Mouse (Mus musculus) heart, embryonic 15.5 days (tissue): ENCODE data around the gene Mtif3. TPM values are rescaled to one million over a fixed set of nuclear protein-coding genes. Genes with fewer than 3 reads are reported as not detected.
"Not testable (repeated sequence)": the region's sequence is repeated elsewhere in the genome, so short reads cannot be mapped to it uniquely, and the experiment has no call there.

ENCODE experiments used
- ATAC-seq: fragments of 200-750 bp; cut with Nextera tagmentation; replicated peaks from 2 replicates; pipeline ENCODE4 v1.8.0; 2017; ENCODE audit warnings: low read depth, moderate TSS enrichment; ENCODE audit not compliant: insufficient number of reproducible peaks, insufficient read depth, low FRiP score
- H3K27ac ChIP-seq: fragments of 300-500 bp; sonication (generic); 2 replicates; pipeline ENCODE4 v1.5.1; 2015; ENCODE audit warnings: mild to moderate bottlenecking, inconsistent platforms
- H3K27me3 ChIP-seq: fragments of 300-500 bp; sonication (generic); 2 replicates; pipeline ENCODE4 v1.6.1; 2015; ENCODE audit warnings: inconsistent platforms
- H3K36me3 ChIP-seq: fragments of 300-500 bp; sonication (generic); 2 replicates; pipeline ENCODE4 v1.6.1; 2015; ENCODE audit warnings: mild to moderate bottlenecking, inconsistent platforms
- H3K4me1 ChIP-seq: fragments of 300-500 bp; sonication (generic); replicated peaks from 2 replicates; pipeline ENCODE4 v1.6.1; 2015; ENCODE audit warnings: inconsistent platforms
- H3K4me2 ChIP-seq: fragments of 300-500 bp; sonication (generic); 2 replicates; pipeline ENCODE4 v1.6.1; 2015; ENCODE audit warnings: inconsistent platforms, mild to moderate bottlenecking, moderate library complexity
- H3K4me3 ChIP-seq: fragments of 300-500 bp; sonication (generic); 2 replicates; pipeline ENCODE4 v1.5.1; 2015; ENCODE audit warnings: mild to moderate bottlenecking, inconsistent platforms
- H3K9ac ChIP-seq: fragments of 300-500 bp; sonication (generic); 2 replicates; pipeline ENCODE4 v1.6.1; 2015; ENCODE audit warnings: mild to moderate bottlenecking, inconsistent platforms
- H3K9me3 ChIP-seq: fragments of 300-500 bp; sonication (generic); replicated peaks from 2 replicates; pipeline ENCODE4 v1.6.1; 2016; ENCODE audit warnings: inconsistent platforms
- WGBS: fragments of 180-500 bp; shearing (Covaris S2); methylation state at CpG from one replicate; pipeline ENCODE4 v1.1.7; 2015; ENCODE audit warnings: mixed read lengths; 5-methylcytosine and 5-hydroxymethylcytosine counted together
- polyA plus RNA-seq: library from polyadenylated mRNA; unstranded; fragments of >200 nt; fragmentation: Nextera tagmentation; extraction: Ambion mirVana; gene quantifications from 2 replicates; pipeline ENCODE4 v1.2.1, GENCODE M21; 2015

Mtif3 gene
- polyA plus RNA-seq, 1 experiment from 2014 or later = 18.3 TPM

DNA sequence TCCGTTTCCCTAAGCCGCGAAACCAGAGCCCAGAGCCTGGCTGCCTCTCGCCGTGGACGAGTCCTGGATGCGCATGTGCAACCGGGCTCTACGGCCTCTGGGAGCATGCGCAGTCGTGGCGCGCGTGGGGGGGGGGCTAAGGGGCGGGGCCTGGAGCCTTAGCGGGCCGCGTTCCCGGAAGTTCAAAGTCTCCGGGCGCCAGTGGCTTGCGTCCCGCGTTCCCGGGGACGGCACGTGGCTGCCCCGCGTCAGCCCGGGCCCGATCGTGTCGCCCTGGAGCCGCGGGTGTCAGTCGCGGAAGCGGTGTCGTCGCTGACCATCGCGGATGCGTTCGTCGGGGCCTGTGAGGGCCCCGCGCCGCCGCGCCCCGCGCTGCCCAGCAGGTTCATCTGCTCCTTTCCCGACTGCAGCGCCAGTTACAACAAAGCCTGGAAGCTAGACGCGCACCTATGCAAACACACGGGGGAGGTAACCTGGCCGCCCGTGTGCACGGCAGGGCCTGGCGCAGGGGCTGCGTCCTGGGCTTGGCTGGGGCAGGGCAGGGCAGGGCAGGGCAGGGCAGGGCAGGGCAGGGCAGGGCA lies 15.0 kb downstream of the Mtif3 start, which contains the start of gene Gtf3a:
TSS of gene Gtf3a (plus strand) at position 150 of the 581 bp plus-strand sequence.
- ATAC-seq = peak; percentile 90
- H3K4me2 ChIP-seq = peak within 1 kb of the TSS; percentile 93

GRCm38 (mm10) chr5:146948041-146948507 lies 15.5 kb downstream of the Mtif3 start:
- ATAC-seq = no peak
- peak overlapping the region; percentile 61 for H3K9ac ChIP-seq
- WGBS = 16% methylated on average over 10 of the region's 10 CpGs
- peaks cover 23% of the 10 kb centered on the region for H3K36me3 ChIP-seq
- H3K4me2 ChIP-seq = peak overlapping the region; percentile 93
- peaks cover 13% of the 10 kb centered on the region for H3K4me1 ChIP-seq
- H3K27me3 ChIP-seq = no peaks in the 10 kb centered on the region
- peak overlapping the region; percentile 78 for H3K4me3 ChIP-seq
- H3K27ac ChIP-seq = peak overlapping the region; percentile 68
- H3K9me3 ChIP-seq = no peaks in the 10 kb centered on the region

More for the DNA sequence above, 15.0 kb downstream of the Mtif3 start, which contains the start of gene Gtf3a:
- Histone ChIP-seq H3K4me1 (peaks cover 13% of the 10 kb centered on the region), H3K27me3 (no peaks in the 10 kb centered on the region), H3K9ac (peak within 1 kb of the TSS; percentile 79), H3K4me3 (peak within 1 kb of the TSS; percentile 78), H3K9me3 (no peaks in the 10 kb centered on the region), H3K36me3 (peaks cover 28% of the 10 kb centered on the region), H3K27ac (peak within 1 kb of the TSS; percentile 68)
- WGBS = under 1% methylated on average over 62 of the region's 62 CpGs

GRCm38 (mm10) chr5:146947497-146947896 lies 16.1 kb downstream of the Mtif3 start:
- ATAC-seq = no peak
- peaks cover 17% of the 10 kb centered on the region for H3K36me3 ChIP-seq
- no peak overlapping the region for H3K27ac ChIP-seq
- no peaks in the 10 kb centered on the region for H3K27me3 ChIP-seq
- no peaks in the 10 kb centered on the region for H3K9me3 ChIP-seq
- H3K4me2 ChIP-seq = no peak overlapping the region
- no peak overlapping the region for H3K9ac ChIP-seq
- H3K4me1 ChIP-seq = peaks cover 13% of the 10 kb centered on the region
- 88% methylated on average over 6 of the region's 6 CpGs for WGBS
- H3K4me3 ChIP-seq = no peak overlapping the region

DNA sequence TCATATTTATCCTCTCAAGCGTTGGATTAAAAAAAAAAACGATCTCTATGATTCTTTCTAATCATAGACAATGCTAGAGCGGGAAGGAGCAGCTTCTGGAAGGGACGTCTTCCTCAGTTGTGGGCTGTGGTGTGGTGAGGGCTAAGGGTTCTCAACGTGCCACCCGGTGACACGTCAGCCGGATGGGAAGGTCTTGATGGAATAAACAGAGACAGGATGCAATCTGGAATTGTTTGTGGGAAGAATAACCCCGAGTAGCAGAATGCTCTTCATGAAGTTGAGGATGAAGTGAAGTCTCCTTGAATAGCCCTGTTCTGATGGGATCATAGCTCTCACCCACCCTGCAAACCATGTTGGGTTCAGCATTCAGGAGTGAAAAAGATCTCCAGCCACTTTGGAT lies 16.9 kb downstream of the Mtif3 start:
- 81% methylated on average over 9 of the region's 9 CpGs for WGBS

GRCm38 (mm10) chr5:146944568-146944967 lies 19.0 kb downstream of the Mtif3 start:
- H3K4me2 ChIP-seq = no peak overlapping the region
- 92% methylated on average over 2 of the region's 2 CpGs for WGBS
- no peak for ATAC-seq

More for the DNA sequence above, 16.9 kb downstream of the Mtif3 start:
- Histone ChIP-seq H3K27ac (no peak overlapping the region), H3K9me3 (no peaks in the 10 kb centered on the region), H3K27me3 (no peaks in the 10 kb centered on the region), H3K4me3 (no peak overlapping the region), H3K4me1 (peaks cover 13% of the 10 kb centered on the region), H3K36me3 (peaks cover 9% of the 10 kb centered on the region; the same call in 1 of the 2 replicates), H3K4me2 (no peak overlapping the region), H3K9ac (no peak overlapping the region)
- ATAC-seq = no peak

GRCm38 (mm10) chr5:146942965-146943364 lies 20.6 kb downstream of the Mtif3 start:
- H3K27ac ChIP-seq = no peak overlapping the region
- H3K9me3 ChIP-seq = no peaks in the 10 kb centered on the region
- no peak overlapping the region for H3K4me3 ChIP-seq
- H3K9ac ChIP-seq = no peak overlapping the region
- WGBS = 75% methylated on average over 15 of the region's 15 CpGs
- ATAC-seq = no peak
- 0 out of 2 replicates have a peak, but pooled peaks cover 6% of the 10 kb centered on the region for H3K27me3 ChIP-seq
- H3K36me3 ChIP-seq = no peaks in the 10 kb centered on the region
- peaks cover 1% of the 10 kb centered on the region for H3K4me1 ChIP-seq
- H3K4me2 ChIP-seq = no peak overlapping the region

More at GRCm38 (mm10) chr5:146944568-146944967, 19.0 kb downstream of the Mtif3 start:
- H3K4me1 ChIP-seq = peaks cover 8% of the 10 kb centered on the region
- H3K27me3 ChIP-seq = no peaks in the 10 kb centered on the region
- H3K27ac ChIP-seq = no peak overlapping the region
- H3K9me3 ChIP-seq = no peaks in the 10 kb centered on the region
- H3K9ac ChIP-seq = no peak overlapping the region
- H3K36me3 ChIP-seq = no peaks in the 10 kb centered on the region
- H3K4me3 ChIP-seq = no peak overlapping the region

DNA sequence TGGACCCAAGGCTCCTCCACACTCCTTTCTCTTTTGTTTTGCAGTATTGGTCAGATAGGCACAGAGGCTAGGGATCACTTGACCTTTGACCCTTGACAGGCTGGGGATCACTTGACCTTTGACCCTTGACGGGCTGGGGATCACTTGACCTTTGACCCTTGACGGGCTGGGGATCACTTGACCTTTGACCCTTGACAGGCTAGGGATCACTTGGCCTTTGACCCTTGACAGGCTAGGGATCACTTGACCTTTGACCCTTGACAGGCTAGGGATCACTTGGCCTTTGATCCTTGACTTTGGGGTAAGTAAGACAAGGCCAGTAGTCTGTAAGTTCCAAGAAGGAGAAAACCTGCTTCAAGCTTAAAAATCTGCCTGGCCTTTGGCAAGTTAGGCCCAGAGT lies 21.7 kb downstream of the Mtif3 start:
- not testable (repeated sequence) for H3K9ac ChIP-seq, H3K36me3 ChIP-seq, ATAC-seq, H3K4me3 ChIP-seq, H3K9me3 ChIP-seq, H3K27ac ChIP-seq, H3K4me2 ChIP-seq, H3K27me3 ChIP-seq, H3K4me1 ChIP-seq
- 45% methylated on average over 2 of the region's 2 CpGs for WGBS

- no peaks in the 10 kb centered on the region for H3K36me3 ChIP-seq
- no peak for ATAC-seq
- H3K4me3 ChIP-seq = no peak overlapping the region
- 0 out of 2 replicates have a peak, but pooled peaks cover 6% of the 10 kb centered on the region for H3K27me3 ChIP-seq
- no peaks in the 10 kb centered on the region for H3K4me1 ChIP-seq
- no peak overlapping the region for H3K27ac ChIP-seq
- no peak overlapping the region for H3K4me2 ChIP-seq
- no peaks in the 10 kb centered on the region for H3K9me3 ChIP-seq
- no peak overlapping the region for H3K9ac ChIP-seq
- WGBS = 20% methylated on average over 7 of the region's 7 CpGs
These were observed 23.4 kb downstream of the Mtif3 start for GRCm38 (mm10) chr5:146940219-146940618.

DNA sequence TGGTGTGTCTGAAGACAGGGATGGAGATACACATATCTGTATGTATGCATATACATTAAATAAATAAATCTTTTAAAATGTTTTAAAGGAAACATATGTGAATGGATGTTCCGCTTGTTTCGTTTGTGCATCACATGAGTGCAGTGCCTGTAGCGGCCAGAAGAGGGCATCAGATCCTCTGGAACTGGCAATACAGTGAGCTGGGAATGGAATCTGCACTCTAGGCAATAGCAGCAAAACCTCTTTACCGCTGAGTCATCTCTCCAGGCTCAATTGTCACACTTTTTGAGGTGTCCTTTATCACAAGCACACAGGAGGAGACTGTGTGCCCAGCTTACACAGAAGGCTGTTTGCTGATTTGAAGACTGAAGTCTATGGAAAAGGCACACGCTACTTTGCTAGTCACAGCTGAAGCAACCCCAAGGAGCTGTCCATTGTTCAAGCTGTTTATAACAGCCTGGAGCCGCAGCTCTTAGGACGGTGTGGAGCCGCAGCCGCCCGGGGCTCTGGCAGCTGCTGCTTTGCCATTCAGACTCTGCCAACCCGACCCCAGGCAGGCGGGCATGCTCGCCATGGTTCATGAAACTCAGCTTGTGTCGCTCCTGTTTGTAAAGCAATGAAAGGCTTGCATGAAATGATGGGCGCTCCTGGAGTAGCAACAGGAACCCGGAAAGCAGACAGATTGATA lies 24.3 kb downstream of the Mtif3 start:
- Histone ChIP-seq H3K9me3 (no peaks in the 10 kb centered on the region), H3K4me1 (no peaks in the 10 kb centered on the region), H3K27me3 (0 out of 2 replicates have a peak, but pooled peaks cover 6% of the 10 kb centered on the region), H3K27ac (no peak overlapping the region), H3K36me3 (no peaks in the 10 kb centered on the region), H3K4me3 (no peak overlapping the region), H3K9ac (no peak overlapping the region), H3K4me2 (no peak overlapping the region)
- WGBS = 79% methylated on average over 16 of the region's 16 CpGs
- no peak for ATAC-seq

DNA sequence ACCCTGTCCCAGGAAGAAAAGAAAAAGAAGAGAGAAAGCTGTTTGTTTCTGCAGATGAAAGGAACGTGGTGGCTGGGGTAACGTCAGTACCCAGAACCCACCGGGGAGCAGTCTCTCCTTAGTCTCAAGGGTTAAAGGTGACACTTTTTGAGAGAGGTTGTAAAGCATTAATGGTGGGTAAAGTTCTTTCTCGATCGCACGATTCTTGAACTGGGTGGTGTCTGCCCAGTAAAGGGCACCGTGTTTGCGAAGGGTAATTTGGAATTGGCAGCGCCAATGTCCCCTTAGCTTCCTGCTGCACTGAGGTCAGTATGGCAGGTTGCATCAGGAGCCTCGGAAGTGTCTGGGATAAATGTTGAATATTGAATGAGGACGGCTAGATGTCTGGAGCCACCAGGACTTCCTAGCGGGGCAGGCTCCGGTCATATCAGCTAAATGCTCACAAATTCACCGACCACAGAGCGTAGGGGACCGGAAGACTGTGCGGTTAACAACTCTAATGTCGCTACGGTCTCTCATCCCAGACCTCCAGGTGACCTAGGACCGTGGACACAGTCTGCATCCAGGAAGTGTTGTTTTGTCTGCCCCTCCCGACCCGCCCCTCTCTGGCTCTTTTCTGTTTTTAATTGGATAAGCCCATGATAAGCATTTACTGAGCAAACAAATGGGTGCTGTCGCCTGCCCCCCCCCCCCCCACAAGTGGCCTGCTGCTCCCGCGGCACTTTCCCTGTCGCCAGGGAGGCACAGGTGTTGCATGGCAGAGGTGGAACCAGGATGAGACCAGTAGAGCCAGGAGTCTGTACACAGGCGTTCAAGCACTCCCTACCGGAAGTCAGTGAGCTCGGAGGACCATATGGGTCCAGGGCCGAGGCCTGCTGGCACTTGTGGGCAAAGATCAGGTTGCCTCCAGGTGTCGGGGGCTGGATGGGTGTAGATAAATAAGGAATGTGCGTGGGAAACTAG lies 25.8 kb downstream of the Mtif3 start:
- H3K9ac ChIP-seq = no peak overlapping the region
- no peak overlapping the region for H3K4me2 ChIP-seq
- H3K9me3 ChIP-seq = no peaks in the 10 kb centered on the region
- 74% methylated on average over 32 of the region's 32 CpGs for WGBS
- H3K27me3 ChIP-seq = 0 out of 2 replicates have a peak, but pooled peaks cover 6% of the 10 kb centered on the region
- no peak overlapping the region for H3K27ac ChIP-seq
- no peak for ATAC-seq
- no peak overlapping the region for H3K4me3 ChIP-seq
- no peaks in the 10 kb centered on the region for H3K4me1 ChIP-seq
- no peaks in the 10 kb centered on the region for H3K36me3 ChIP-seq

DNA sequence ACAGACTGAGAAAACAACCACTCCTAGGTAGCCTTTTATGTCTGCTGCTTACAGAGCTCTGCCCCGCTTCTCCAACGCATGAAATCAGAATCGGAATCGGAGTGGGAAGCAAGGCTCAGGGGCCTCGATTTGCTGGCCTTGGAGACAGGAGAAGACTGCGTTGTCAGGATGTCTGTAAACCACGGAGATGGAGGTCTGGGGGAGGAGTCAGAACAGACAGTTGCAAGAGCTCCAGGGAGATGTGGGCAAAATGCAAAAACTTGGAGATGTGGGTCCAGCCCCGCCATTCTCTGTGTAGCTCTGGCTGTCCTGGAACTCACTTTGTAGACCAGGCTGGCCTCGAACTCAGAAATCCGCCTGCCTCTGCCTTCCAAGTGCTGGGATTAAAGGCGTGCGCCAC lies 30.1 kb downstream of the Mtif3 start:
- Histone ChIP-seq H3K4me2 (no peak overlapping the region), H3K4me1 (no peaks in the 10 kb centered on the region), H3K4me3 (no peak overlapping the region), H3K36me3 (no peaks in the 10 kb centered on the region), H3K27me3 (0 out of 2 replicates have a peak, but pooled peaks cover 3% of the 10 kb centered on the region), H3K9ac (no peak overlapping the region), H3K9me3 (no peaks in the 10 kb centered on the region), H3K27ac (no peak overlapping the region)
- 77% methylated on average over 12 of the region's 12 CpGs for WGBS
- no peak for ATAC-seq
